Mouse (Mus musculus) left cerebral cortex, adult 8-10 months (tissue): Measurements from ENCODE around the gene Zfp111. TPM values are rescaled to one million over a fixed set of nuclear protein-coding genes. Genes with fewer than 3 reads are reported as not detected.
A peak's percentile ranks its signal among the peaks of the same experiment; 100 is the strongest.

Experiments
- DNase-seq, 2 experiments: peaks; one replicate each; pipeline ENCODE4 v3.0.0; 2022; ENCODE audit warnings: low spot score in 2 of 2
- total RNA-seq, 4 experiments: library from RNA; stranded (reverse); gene quantifications; 2 replicates each; pipeline ENCODE4 v1.2.4; 2022

The Zfp111 gene
- 10 to 100 TPM; 11.5 to 15.4 (median 12.1) TPM for total RNA-seq

DNA sequence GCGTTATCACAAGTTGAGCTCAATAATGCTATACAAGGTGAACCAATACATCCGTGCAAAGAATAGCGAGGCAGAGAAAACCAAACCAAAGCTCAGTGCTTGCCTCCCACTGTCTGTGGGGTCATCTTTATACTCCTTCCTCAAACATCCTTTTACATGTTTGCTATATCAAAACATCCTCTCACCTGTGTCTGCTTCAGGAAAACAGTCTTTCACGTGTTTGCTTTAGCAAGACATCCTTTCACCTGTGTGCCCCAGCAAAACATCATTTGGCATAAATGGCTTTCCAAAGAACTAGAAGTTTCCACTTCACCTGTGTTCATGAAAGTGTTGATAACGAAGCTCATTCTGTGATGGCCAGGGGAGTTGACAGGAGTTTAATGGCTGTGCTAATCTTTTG, at the start of gene Zfp111:
Gene Zfp111, minus strand, starts transcription at position 101 of the 400 bp plus-strand sequence.
- DNase-seq: no peak

DNA sequence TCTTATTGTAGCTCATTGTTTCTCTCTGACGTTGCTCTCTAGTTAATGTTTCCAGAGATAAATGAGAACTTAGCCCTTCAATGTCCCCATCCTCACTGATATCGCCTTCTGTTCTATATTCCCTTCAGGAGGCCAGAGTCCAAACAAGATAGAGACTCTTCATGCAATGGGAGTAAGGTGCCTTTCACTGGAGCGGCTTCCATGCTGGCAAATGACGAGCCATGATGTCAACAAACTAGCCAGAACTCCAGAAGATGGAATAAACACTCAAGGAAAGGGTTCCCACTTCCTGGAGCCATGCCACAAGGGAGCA, 48.7 kb upstream of the Zfp111 start:
- DNase-seq: no peak

DNA sequence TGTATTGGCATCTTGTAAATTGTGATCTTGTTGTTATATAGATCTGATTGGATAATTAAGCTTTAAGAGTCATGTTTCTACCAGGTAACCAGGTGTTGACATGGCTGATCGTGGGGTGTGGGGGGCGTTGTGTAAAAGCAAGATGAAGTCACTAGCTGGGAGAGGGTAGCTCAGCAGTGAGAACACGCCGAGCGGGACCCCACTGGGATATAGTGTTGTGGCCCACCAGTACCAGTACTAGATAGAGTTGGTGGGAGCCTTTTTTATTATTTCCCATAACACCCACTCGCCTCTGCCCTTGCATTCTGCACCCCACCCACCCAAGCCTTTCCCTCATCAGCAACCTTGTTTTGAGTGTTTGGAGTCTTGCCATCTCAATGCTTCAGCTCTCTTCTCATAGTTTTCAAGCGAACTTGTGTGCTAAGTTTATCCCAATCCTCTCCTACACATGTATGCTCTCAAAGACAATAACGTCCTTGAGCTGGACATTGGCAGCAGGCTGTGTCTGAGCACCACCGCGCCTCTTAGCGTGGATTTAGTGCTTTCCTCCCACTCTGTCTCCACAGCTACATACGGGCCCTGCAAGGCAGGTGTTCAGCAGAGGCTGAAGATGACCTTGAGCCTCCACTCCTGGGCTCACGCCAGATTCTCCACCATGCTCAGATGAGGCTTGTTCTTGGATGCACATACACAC, 48.2 kb upstream of the Zfp111 start:
- DNase-seq: no peak

DNA sequence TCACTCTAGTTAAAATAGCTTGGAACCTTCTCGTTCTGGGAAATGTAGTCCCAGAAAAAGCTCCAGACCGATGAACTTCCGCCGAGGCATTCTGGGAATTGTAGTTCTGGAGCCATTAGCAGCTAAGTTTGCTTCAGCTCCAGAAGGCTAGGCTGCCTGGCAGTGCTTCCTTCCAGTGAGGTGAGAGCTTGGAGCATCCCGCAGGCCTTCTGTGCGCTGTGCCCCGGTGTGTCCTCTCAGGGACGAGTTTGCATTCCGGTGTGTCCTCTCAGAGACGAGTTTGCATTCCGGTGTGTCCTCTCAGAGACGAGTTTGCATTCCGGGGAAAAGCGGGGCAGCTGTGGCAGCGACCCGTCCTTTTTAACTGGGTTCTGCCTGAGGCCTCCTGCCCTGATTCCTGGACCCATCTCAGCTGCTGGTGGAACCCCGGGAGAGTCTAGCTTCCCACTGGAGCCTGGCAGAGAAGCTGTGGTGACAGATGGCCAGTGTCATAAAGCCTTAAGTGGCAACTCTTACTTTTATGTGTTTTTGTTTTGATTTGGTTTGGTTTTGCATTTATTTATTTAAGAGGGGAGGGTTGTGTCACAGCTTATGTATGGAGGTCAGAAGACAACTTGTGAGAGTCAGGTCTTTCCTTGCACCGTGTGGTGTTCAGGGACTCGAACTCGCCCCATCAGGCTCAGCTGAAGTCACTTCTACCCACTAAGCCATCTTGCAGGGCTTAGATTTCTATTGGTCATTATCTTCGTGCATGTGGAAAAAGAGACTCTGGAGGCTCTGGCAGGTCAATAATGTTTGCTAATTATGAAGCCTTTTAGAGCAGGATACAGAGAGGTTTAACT, 43.6 kb upstream of the Zfp111 start, which contains the start of gene Zfp108:
Gene Zfp108, plus strand, starts transcription at position 162 of the 842 bp plus-strand sequence.
- peak; percentile 73 to 82 for DNase-seq

DNA sequence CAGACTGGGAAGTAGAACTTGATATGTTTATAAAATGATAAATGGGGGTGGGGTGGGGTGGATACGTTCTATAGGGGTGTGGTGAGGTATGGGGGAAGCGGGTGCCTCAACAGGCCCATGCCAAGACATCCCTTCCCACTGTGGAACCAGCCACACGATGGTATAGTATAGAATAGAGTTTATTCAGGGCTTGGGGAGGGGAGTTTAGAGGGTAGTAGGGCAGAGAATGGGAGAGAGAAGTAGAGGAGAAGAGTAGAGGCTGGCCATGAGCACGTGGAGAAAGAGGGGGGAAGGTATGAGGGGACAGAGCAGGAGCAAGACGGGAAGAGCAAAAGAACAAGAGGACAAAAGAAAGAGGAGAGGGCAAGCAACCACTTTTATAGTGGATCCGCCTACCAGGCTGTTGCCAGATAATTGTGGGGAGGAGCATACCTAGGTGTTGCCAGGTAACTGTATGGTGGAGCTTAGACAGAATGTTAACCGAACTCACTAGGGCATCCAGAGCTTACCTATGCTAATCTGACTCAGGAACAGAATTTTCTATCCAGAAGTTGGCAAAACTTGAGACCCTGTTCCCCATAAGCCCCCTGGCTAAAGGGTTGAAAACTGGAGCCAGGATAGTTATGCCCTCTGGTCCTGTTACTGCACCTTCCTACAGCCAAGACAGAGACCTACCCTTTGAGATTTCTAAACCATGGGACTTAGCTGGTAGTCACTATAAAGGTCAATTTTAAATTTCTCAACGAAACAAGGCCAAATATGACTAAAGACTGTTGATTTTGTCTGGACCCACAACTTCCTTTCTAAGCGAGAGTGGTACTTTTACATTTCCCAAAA, 42.8 kb upstream of the Zfp111 start:
- no peak for DNase-seq

DNA sequence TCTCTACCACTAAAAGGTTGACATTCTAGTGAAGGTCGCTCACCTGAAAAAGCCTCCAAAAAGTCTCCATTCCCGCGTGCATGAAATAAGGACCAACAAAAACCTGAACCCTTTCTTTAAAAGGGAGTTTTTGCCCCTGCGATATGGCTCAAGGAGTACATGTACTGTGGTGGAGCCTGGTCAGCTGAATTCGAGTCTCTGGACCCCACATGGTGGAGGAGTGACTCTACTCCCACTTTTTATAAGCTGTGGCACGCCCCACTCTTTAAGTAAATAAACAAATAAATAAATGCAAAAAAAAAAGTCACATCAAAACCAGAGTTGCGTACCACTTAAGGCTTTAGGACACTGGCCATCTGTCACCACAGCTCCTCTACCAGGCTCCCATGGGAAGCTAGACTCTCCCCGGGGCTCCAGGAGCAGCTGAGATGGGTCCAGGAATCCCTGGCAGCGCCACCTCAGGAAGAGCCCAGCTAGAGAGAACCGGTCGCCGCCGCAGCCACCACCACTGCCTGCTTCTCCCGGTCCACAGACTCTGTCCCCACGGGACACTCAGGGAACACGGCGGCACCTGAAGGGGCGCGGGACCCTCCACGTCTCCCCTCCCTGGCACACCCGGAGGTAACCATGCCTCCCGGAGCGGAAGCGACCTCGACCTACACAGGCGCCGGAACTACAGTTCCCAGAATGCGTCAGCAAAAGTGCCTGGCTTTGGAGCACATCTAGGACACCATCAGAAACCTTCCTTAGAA, 26.0 kb upstream of the Zfp111 start, which contains the start of gene Zfp109:
Gene Zfp109, minus strand, starts transcription at position 521 of the 752 bp plus-strand sequence.
- peak; percentile 49 to 56 for DNase-seq

DNA sequence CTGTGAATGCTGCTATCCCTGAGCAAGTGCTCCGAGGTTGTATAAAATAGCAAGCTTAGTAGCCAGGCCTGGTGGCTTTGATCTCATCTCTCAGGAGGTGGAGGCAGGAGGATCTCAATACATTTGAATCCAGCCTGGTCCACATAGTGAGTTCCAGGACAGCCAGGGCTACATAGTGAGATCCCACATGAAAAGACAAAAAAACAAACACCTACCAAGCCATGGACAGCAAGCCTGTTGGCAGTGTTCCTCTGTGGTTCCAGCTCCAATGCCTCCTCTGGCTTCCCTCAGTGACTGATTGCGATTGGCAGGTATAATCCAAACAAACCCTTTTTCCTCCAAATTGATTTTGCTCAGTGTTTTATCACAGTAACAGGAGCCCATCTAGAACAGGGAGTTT, 947 bp downstream of the Zfp111 start:
- DNase-seq: no peak

DNA sequence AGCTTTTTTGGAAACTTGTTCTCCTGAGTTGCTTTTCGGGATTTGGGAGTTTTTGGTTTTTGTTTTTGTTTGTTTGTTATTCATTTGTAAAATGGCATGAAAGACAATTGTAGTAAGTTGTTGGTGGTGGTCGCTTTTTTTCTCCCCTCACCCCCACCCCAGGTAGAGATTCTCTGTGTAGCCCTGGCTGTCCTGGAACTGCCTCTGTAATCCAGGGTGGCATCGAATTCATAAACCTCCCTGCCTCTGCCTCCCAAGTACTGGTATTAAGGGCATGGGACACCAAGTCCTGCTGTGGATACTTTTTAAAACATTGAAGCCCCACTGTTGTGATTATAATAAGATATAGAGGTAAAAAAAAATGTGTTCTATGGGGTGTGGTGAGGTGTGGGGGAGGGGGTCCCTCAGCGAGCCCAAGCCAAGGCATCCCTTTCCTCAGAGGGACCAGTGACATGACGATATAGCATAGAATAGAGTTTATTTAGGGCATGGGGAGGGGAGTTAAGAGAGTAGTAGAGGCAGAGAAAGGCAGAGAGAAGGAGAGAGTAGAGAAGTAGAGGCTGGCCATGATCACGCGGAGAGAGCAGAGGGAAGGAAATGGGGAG, 2.9 kb downstream of the Zfp111 start:
- DNase-seq: no peak

DNA sequence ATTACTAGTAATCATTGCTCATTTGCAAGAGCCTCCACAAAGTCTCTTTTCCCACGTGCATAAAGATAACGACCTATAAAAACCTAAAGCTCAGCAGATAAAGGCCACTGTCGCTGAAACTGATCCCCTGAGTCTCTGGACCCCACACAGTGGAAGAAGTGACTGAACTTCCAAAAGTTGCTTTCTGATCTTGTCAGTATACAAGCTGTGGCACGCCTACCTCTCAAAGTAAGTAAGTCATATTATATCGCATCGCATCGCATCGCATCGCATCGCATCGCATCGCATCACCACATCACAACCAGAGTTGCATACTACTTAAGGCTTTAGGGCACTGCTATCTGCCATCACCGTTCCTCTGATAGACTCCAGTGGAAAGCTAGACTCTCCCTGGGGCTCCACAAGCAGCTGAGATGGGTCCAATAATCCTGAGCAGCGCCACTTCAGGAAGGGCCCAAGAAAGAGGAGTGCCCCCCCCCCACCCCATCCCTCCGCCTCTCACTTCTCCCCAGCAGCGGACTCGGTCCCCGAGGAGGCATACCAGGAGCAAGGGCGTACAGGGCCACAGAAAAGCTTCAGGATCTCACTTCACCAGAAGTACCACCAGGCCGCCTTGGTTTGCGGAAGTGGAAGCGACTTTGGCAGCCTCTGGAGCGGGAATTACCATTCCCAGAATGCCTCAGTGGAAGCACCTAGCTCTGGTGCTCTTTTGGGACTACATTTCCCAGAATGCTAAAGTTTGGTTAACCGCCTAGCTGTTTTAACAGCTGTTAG, 3.6 kb downstream of the Zfp111 start:
- DNase-seq: peak; percentile 52 to 65

DNA sequence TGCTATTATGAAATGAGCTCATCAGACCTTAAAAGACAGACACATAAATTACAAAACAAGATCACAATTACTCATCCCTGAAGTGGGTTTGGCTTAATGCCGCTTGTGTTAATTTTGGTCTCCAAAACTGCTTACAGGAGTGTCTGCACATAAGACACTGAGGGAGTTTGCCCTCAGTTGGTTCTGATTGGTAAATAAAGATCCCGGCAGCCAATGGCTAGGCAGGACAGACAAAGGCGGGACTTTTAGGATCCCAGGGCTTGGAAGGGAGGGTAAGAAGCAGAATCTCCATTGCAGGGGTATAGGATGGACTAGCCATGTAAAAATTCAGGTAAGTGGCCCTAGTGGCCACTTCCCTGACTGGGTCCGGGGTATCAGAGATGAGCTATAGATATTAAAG, 14.3 kb downstream of the Zfp111 start:
- no peak for DNase-seq

DNA sequence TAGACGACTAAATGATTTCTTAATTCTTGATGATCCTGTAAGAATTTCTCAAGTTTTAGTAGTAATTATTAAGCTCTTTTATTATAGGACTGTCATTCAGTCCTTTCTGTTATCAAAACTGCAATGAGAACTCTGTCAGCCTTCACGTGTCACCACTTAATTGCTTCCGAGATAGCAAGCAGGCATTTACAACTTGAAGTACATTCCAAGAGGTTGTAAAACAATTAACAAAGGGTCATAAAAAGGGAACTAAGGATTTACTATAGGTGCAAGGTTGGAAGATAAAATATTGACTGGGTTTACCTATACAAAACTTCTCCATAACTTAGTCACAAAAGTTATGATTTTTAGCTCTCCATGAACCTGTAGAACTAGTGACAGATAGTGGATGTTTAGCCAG, 18.1 kb downstream of the Zfp111 start:
- no peak for DNase-seq

DNA sequence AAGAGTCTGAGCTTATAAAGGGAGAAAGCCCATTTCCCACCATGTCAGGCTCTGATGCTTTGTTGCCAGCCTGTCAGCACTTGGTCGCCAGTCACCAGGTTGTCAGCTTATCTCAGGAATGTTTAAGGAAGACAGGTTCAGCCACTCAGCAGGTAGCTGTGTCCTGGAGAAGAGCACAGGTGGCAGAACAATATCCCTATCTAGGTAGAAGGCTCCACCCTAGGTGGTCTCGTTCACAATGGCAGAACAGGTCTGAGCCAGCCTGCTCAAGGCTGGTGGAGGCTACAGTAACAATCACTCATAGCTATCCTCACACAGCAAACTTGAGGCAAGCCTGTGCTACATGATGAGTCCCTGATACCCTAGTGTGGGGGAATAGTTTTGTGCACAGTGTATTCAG, 19.9 kb downstream of the Zfp111 start:
- DNase-seq: no peak

DNA sequence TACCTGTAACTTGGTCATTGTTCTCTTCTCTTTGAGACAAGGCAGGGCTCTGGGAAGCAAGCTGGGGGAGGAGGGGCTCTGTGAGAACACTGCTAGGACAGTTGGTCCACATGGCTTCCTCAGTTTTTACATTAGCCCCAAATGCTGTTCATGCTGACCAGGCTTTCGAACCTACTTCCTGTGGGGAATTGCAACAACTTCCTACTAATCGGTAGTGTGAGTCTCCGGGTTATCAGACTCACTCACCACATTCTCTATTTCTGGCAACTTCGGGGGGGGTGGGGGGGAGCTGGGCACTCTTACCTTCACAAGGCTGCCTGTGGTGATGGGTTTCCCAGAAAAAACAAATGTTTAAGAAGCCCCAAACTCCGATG, 21.7 kb downstream of the Zfp111 start:
- DNase-seq: no peak

DNA sequence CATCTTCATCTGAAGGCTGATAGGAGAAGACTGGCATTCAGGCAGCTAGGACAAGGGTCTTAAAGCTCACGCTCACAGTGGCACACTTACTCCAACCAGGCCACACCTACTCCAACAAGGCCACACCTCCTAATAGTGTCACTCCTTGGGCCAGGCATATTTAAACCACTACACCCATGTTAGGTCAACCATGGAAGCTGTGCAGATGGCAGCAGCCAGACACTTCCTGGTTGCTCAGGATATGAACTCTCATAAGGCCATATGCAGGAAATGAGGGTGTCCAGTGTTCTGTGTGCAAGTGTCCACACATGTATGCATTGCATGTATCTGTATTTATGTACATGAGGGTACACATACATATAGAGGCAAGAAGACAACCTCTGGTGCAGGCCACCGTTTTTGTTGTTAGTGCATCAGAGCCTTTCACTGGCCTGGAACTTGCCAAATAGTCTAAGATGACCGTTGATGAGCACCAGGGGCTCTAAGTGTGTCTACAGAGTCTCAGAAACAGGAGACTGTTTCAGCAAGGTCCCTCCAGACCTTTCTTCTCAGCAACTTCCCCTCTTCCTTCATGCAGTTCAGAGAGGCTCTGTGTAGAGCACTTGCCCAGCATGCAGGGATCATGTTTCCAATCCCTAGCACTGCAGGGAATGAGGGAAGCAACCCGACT, 22.2 kb downstream of the Zfp111 start:
- no peak for DNase-seq

DNA sequence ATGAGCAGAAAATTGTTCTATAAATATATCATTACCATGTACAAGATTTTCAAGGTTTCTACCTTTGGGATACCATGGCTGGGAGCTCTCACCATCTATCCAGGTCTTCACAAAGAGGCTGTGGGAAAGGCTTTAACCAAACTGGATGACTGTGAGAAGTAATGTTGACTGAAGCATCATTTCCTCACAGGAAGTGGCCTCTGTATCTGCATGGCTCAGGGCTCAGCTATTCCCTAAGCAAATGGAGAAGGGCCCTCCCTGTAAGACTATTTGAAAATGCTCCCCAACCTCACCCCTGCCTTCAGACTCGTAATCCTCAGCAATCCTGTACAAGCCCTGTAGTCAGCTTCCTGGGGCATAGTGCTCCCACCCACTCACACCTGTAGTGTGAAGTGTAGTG, 23.6 kb downstream of the Zfp111 start:
- DNase-seq: no peak

DNA sequence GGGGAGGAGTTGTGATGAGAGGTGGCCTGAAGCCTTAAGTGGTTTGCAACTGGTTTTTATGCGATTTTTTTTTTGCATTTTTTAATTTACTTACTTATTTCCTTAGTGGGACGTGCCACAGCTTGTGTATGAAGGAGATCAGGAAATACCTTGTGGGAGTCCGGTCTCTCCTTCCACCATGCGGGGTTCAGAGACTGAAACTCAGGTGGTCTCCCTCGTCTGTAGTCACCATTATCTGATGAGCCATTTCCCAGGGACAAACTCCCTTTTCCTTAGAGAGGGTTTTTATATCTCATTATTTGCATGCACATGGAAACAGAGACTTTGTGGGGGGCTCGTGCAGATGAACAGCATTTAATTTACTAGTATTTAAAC, 35.9 kb downstream of the Zfp111 start:
- DNase-seq: no peak

DNA sequence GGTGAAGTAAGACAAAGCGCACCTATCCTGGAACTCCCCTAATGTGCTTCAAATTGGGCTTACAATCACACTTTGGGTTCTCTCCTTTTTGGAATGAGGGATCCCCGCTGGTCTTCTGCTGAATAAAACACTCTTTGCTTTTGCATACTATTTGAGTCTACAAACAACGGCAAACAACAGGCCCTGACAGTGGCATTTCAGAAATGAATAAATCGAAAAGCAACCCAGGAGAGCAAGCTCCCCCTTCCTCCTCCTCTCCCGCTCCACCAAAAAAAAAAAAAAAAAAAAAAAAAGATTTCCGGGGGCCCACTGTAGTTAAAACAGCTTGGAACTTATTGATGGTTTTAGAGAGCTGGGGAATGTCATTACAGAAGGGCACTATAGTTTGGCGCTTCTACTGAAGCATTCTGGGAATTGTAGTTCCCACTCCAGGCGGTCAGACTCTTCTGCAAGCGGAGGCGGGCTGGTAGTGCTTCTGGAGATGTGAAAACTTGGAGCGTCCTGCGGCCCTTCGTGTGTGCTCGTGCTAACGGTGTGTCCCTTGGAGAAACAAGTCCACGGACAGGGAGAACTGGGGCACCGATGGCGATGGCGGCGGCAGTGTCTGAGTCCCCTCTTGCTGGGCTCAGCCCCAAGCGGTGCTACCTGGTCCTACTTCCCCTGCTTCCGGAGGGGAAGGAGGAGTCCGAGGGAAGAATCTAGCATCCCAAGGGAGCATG, 36.5 kb downstream of the Zfp111 start, which contains the start of gene Zfp114:
Gene Zfp114, plus strand, starts transcription at position 443 of the 719 bp plus-strand sequence.
- DNase-seq: peak; percentile 71 to 72

DNA sequence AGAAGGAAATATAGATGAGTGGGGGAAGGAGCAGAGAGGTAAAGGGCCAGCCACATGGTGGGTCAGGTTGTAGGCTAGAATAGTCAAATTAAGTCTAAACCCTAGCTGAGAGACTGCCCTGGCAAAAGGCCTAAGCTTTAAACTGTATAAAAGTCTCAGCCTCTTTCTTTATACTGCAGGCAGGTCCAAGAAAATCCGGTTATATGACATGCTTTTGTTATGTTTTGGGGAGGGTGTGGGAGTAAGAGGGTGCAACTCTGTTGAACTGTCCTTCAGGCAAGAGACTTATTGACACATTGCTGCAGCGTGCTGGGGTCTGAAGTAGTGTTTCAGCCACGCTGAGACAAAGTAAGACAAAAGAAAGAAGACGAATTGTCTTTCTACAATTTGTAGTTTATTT, 39.1 kb downstream of the Zfp111 start:
- DNase-seq: no peak

DNA sequence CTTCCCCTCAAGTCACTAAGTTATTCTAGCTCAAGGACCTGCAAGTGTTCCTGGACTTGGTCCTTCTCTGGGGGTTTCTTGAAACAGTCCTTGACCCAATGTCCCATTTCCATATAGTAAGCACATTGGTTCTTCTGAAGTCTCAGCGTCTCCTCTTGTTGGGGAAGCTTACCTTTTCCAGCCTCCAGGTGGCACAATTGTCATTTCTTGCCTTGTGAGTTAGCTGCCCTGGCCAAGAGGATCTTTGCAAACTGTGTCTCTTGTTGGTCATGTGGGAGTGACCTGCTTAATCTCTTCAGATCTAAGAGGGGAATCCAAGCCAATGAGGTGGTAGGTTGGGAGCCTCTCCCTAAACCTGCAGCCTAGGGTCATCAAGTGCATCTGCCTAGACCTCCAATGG, 58.0 kb downstream of the Zfp111 start:
- no peak for DNase-seq
